Mouse (Mus musculus): Measurements from ENCODE around the gene Csnk2a1. TPM values are rescaled to one million over a fixed set of nuclear protein-coding genes. Genes with fewer than 3 reads are reported as not detected.
A peak's percentile ranks its signal among the peaks of the same experiment; 100 is the strongest.
"Not testable (repeated sequence)": the region's sequence is repeated elsewhere in the genome, so short reads cannot be mapped to it uniquely, and the experiment has no call there.

Gene Csnk2a1
- total and polyA plus RNA-seq, 3 experiments: 16.4 to 190 (median 187) TPM

DNA sequence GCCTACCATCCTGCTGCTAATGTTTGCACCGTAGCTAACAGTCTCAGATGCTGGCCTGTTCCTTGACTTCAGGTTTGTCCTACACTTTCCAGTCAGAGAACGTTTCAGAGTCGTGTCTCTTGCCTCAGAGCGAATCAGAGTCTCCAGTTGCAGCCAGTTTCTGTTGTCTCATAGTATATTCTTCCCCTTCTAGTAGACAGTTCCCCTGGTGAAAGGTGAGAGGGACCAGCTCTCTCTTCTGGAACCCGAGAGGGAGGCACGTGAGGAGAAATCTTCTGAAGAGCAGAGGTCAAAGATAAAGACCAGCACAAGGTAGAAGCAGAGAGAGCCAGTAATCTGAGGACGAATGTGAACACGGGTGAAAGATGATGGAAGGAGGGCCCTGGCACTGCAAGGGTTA is 61.4 kb downstream of the Csnk2a1 start:
- ATAC-seq (ENCODE audit: extremely low read depth, insufficient number of reproducible peaks, low FRiP score, poor library complexity, severe bottlenecking) (no peak), DNase-seq (ENCODE audit: low spot score) (no peak)
- H3K4me1 ChIP-seq (ENCODE audit: insufficient read depth, low read depth, low read length): peaks cover under 1% of the 10 kb centered on the region; the same call in 1 of the 2 replicates
- H3K27me3 ChIP-seq (ENCODE audit: insufficient read depth, low read length): no peaks in the 10 kb centered on the region
- no peaks in the 10 kb centered on the region for H3K9me3 ChIP-seq (replicated peaks)
- TF ChIP-seq CTCF (IDR thresholded peaks at IDR 0.05; ENCODE audit: low read depth, low read length) (no peak), POLR2AphosphoS5 (IDR thresholded peaks at IDR 0.05; ENCODE audit: insufficient replicate concordance, low read depth, low read length) (no peak), TAL1 (conservative IDR thresholded peaks at IDR 0.05; ENCODE audit: low read depth, low read length) (no peak), GATA2 (IDR thresholded peaks at IDR 0.05; ENCODE audit: borderline replicate concordance, low read depth, low read length) (no peak), GATA1 (IDR thresholded peaks at IDR 0.05; ENCODE audit: borderline replicate concordance, low read length) (no peak)
- H3K4me3 ChIP-seq (ENCODE audit: low read depth, low read length): no peak overlapping the region
- peaks cover 57% of the 10 kb centered on the region for H3K36me3 ChIP-seq (replicated peaks)

DNA sequence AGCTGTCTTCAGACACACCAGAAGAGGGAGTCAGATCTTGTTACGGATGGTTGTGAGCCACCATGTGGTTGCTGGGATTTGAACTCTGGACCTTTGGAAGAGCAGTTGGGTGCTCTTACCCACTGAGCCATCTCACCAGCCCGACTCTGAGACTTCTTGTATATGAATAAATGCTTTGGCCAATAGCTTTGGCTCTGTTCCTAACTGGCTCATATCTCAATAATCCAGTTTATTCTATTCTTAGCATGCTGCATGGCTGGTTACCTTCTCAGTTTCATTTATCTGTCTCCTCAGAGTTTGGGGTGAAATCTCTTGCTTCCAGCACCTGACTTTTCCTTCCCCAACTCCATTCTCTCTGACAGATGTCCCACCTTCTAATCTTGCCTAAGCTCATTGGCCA is 63.0 kb downstream of the Csnk2a1 start:
- not testable (repeated sequence) for H3K27me3 ChIP-seq (ENCODE audit: insufficient read depth, low read length); DNase-seq (ENCODE audit: low spot score); H3K4me1 ChIP-seq (ENCODE audit: insufficient read depth, low read depth, low read length); H3K9me3 ChIP-seq (replicated peaks); ATAC-seq (ENCODE audit: extremely low read depth, insufficient number of reproducible peaks, low FRiP score, poor library complexity, severe bottlenecking); H3K4me3 ChIP-seq (ENCODE audit: low read depth, low read length)
- H3K36me3 ChIP-seq (replicated peaks): peaks cover 41% of the 10 kb centered on the region

DNA sequence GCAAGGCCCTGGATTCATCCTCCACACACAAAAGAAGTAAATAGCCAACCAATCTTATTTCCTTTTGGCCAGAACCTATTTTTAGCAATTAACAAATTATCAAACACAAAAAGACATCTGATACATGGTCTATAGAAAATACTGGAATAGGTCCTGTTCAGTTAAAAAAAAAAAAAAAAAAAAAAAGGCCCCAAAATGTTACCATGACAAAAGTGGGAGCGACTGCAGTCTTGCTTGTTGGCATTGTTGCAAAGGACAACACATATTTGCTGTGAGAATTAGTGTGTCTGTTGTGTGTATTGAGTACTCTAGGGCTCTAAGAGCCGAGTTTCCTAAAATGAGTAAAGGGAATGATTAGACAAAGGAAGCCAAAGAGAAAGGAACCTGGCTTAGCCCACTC is 65.8 kb downstream of the Csnk2a1 start:
- H3K9me3 ChIP-seq (replicated peaks): no peaks in the 10 kb centered on the region
- no peak for ATAC-seq (ENCODE audit: extremely low read depth, insufficient number of reproducible peaks, low FRiP score, poor library complexity, severe bottlenecking)
- H3K27me3 ChIP-seq (ENCODE audit: insufficient read depth, low read length): no peaks in the 10 kb centered on the region
- H3K36me3 ChIP-seq (replicated peaks): peaks cover 35% of the 10 kb centered on the region
- no peak overlapping the region for H3K4me3 ChIP-seq (ENCODE audit: low read depth, low read length)
- H3K4me1 ChIP-seq (ENCODE audit: insufficient read depth, low read depth, low read length): peaks cover 26% of the 10 kb centered on the region
- TF ChIP-seq TAL1 (conservative IDR thresholded peaks at IDR 0.05; ENCODE audit: low read depth, low read length) (no peak), GATA1 (IDR thresholded peaks at IDR 0.05; ENCODE audit: borderline replicate concordance, low read length) (no peak), CTCF (IDR thresholded peaks at IDR 0.05; ENCODE audit: low read depth, low read length) (no peak), GATA2 (IDR thresholded peaks at IDR 0.05; ENCODE audit: borderline replicate concordance, low read depth, low read length) (no peak), POLR2AphosphoS5 (IDR thresholded peaks at IDR 0.05; ENCODE audit: insufficient replicate concordance, low read depth, low read length) (no peak)
- no peak for DNase-seq (ENCODE audit: low spot score)

DNA sequence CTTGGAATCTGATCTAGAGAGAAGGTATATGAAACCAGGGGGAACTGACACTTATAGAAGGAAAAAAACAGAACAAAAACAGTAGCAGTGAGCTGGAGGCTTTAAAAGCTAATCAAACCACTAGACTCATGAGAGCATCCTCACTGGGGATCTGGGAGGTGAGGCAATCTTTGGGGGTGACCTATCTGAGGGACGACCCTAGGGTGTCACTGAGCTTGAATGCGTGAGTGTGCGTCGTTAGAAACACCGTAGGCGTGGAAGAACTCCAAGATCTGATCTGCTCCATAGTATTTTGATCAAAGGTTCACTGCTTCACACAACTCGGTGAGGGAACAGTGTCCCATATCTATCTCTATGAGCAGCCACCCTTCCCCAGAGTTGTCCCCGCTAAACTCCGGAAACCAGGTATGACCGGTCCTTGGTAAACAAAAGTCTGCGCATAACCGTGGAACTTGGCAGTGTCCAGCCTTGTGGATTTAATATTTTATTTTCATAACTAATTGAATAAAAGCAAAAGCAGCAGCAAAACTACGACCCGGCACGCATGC is 66.6 kb downstream of the Csnk2a1 start:
- no peaks in the 10 kb centered on the region for H3K9me3 ChIP-seq (replicated peaks)
- no peaks in the 10 kb centered on the region for H3K27me3 ChIP-seq (ENCODE audit: insufficient read depth, low read length)
- no peak for TF ChIP-seq POLR2AphosphoS5 (IDR thresholded peaks at IDR 0.05; ENCODE audit: insufficient replicate concordance, low read depth, low read length)
- TF ChIP-seq TAL1 (conservative IDR thresholded peaks at IDR 0.05; ENCODE audit: low read depth, low read length): no peak
- no peak for TF ChIP-seq GATA1 (IDR thresholded peaks at IDR 0.05; ENCODE audit: borderline replicate concordance, low read length)
- no peak for TF ChIP-seq GATA2 (IDR thresholded peaks at IDR 0.05; ENCODE audit: borderline replicate concordance, low read depth, low read length)
- no peak for TF ChIP-seq CTCF (IDR thresholded peaks at IDR 0.05; ENCODE audit: low read depth, low read length)
- DNase-seq (ENCODE audit: low spot score) (peak; percentile 16), ATAC-seq (ENCODE audit: extremely low read depth, insufficient number of reproducible peaks, low FRiP score, poor library complexity, severe bottlenecking) (0 out of 2 replicates have a peak, but pooled peaks have one; percentile 11)
- peaks cover 33% of the 10 kb centered on the region for H3K4me1 ChIP-seq (ENCODE audit: insufficient read depth, low read depth, low read length)
- peak overlapping the region; percentile 82 for H3K4me3 ChIP-seq (ENCODE audit: low read depth, low read length)
- peaks cover 36% of the 10 kb centered on the region for H3K36me3 ChIP-seq (replicated peaks)

DNA sequence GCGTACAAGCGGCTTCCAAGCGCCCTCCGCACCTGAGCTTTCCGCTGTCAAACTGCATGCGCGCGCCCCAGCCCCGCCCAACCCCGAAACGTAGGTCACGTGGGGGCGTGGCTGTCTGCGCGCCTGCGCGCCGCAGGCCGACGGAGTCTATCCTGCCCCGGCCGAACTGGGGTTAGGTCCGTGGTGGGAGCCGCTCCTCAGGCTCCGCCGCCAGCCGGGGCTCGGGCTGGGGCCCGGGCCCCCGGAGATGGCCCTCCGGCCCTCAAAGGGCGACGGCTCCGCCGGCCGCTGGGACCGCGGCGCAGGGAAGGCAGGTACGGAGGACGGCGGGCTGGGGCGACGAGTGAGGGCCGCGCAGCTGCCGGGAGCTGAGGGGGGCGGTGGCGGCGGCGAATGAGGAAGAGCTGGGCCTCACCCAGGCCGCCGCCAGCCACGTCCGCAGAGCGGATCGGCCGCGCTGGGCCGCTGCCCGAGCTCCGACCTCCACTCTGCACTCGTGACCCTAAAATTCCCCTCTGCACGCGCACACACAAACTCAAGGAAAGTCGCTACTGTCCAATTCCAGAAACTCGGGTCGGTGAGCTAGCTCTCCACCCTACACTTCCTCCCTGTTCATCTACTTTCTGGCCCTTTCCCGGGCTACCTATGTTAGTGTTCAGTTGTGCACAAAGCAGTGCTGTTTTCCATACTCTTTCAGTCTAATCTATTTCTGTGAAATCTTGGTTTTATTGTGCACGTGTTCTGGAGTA is 67.3 kb downstream of the Csnk2a1 start, which contains the start of gene Tbc1d20:
Tbc1d20 (plus strand) TSS at position 102 of the 749 bp plus-strand sequence.
- peaks cover 38% of the 10 kb centered on the region for H3K36me3 ChIP-seq (replicated peaks)
- peak; percentile 66 for ATAC-seq (ENCODE audit: extremely low read depth, insufficient number of reproducible peaks, low FRiP score, poor library complexity, severe bottlenecking)
- H3K4me1 ChIP-seq (ENCODE audit: insufficient read depth, low read depth, low read length): peaks cover 33% of the 10 kb centered on the region

DNA sequence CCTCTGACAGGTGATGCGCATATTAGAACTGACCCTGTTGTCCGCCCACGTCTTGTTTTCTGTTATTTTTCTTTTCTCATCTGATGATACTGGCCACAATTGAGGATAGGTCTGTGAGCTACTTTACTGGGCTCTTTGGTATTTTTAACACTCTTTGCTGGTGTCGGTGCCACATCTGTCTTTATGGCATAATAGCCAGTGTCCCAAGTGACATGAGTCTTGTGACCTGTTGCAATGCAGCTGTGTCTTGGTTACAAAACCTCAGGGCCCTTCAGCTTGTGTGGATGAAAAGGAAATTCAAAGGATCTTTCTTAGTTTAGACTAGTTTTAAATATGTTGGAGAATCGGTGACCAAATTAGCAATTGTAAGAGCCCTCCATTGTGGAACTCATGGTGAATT is 67.9 kb downstream of the Csnk2a1 start:
- H3K9me3 ChIP-seq (replicated peaks): no peaks in the 10 kb centered on the region
- H3K36me3 ChIP-seq (replicated peaks): peaks cover 38% of the 10 kb centered on the region
- H3K4me1 ChIP-seq (ENCODE audit: insufficient read depth, low read depth, low read length): peaks cover 33% of the 10 kb centered on the region
- ATAC-seq (ENCODE audit: extremely low read depth, insufficient number of reproducible peaks, low FRiP score, poor library complexity, severe bottlenecking) (no peak), DNase-seq (ENCODE audit: low spot score) (no peak)
- no peaks in the 10 kb centered on the region for H3K27me3 ChIP-seq (ENCODE audit: insufficient read depth, low read length)
- peak overlapping the region; percentile 82 for H3K4me3 ChIP-seq (ENCODE audit: low read depth, low read length)
- no peak for TF ChIP-seq CTCF (IDR thresholded peaks at IDR 0.05; ENCODE audit: low read depth, low read length)
- TF ChIP-seq TAL1 (conservative IDR thresholded peaks at IDR 0.05; ENCODE audit: low read depth, low read length): no peak
- TF ChIP-seq POLR2AphosphoS5 (IDR thresholded peaks at IDR 0.05; ENCODE audit: insufficient replicate concordance, low read depth, low read length): no peak
- no peak for TF ChIP-seq GATA2 (IDR thresholded peaks at IDR 0.05; ENCODE audit: borderline replicate concordance, low read depth, low read length)
- TF ChIP-seq GATA1 (IDR thresholded peaks at IDR 0.05; ENCODE audit: borderline replicate concordance, low read length): no peak

More for the DNA sequence above, 67.3 kb downstream of the Csnk2a1 start, which contains the start of gene Tbc1d20:
- DNase-seq (ENCODE audit: low spot score): peak; percentile 97
- TF ChIP-seq TAL1 (conservative IDR thresholded peaks at IDR 0.05; ENCODE audit: low read depth, low read length) (no peak), GATA1 (IDR thresholded peaks at IDR 0.05; ENCODE audit: borderline replicate concordance, low read length) (no peak), GATA2 (IDR thresholded peaks at IDR 0.05; ENCODE audit: borderline replicate concordance, low read depth, low read length) (no peak), CTCF (IDR thresholded peaks at IDR 0.05; ENCODE audit: low read depth, low read length) (no peak), POLR2AphosphoS5 (IDR thresholded peaks at IDR 0.05; ENCODE audit: insufficient replicate concordance, low read depth, low read length) (no peak)
- Histone ChIP-seq H3K9me3 (replicated peaks) (no peaks in the 10 kb centered on the region), H3K27me3 (ENCODE audit: insufficient read depth, low read length) (no peaks in the 10 kb centered on the region), H3K4me3 (ENCODE audit: low read depth, low read length) (peak within 1 kb of the TSS; percentile 82)
